Mouse (Mus musculus) lung, embryonic 15.5 days (tissue): ENCODE results near the gene Lmntd1. TPM values are rescaled to one million over a fixed set of nuclear protein-coding genes. Genes with fewer than 3 reads are reported as not detected.
A peak's percentile ranks its signal among the peaks of the same experiment; 100 is the strongest.

Experiments used
- ATAC-seq: fragments of 200-750 bp; cut with Nextera tagmentation; 2 replicates; pipeline ENCODE4 v1.8.0; 2017; ENCODE audit warnings: moderate number of reproducible peaks, borderline replicate concordance; ENCODE audit not compliant: low FRiP score, low TSS enrichment; ENCODE audit errors: extremely low read depth
- H3K27ac ChIP-seq: fragments of 300-500 bp; sonication (generic); 2 replicates; pipeline ENCODE4 v1.5.1; 2015; ENCODE audit warnings: moderate library complexity, mild to moderate bottlenecking, inconsistent platforms
- H3K27me3 ChIP-seq: fragments of 300-500 bp; sonication (generic); 2 replicates; pipeline ENCODE4 v1.6.1; 2015; ENCODE audit warnings: inconsistent platforms
- H3K36me3 ChIP-seq: fragments of 300-500 bp; sonication (generic); 2 replicates; pipeline ENCODE4 v1.6.1; 2015; ENCODE audit warnings: inconsistent platforms
- H3K4me1 ChIP-seq: fragments of 300-500 bp; sonication (generic); 2 replicates; pipeline ENCODE4 v1.6.1; 2015; ENCODE audit warnings: inconsistent platforms
- H3K4me2 ChIP-seq: fragments of 300-500 bp; sonication (generic); 2 replicates; pipeline ENCODE4 v1.6.1; 2015; ENCODE audit warnings: inconsistent platforms, mild to moderate bottlenecking, moderate library complexity
- H3K4me3 ChIP-seq: fragments of 300-500 bp; sonication (generic); 2 replicates; pipeline ENCODE4 v1.5.1; 2015; ENCODE audit warnings: mild to moderate bottlenecking, inconsistent platforms
- H3K9ac ChIP-seq: fragments of 300-500 bp; sonication (generic); 2 replicates; pipeline ENCODE4 v1.6.1; 2015; ENCODE audit warnings: inconsistent platforms
- H3K9me3 ChIP-seq: fragments of 300-500 bp; sonication (generic); 2 replicates; pipeline ENCODE4 v1.6.1; 2016; ENCODE audit warnings: inconsistent platforms
- whole genome bisulfite sequencing: fragments of 180-500 bp; shearing (Covaris S2); methylation state at CpG from one replicate; pipeline ENCODE4 v1.1.7; 2015; 5-methylcytosine and 5-hydroxymethylcytosine counted together
- polyA plus RNA-seq: library from polyadenylated mRNA; unstranded; fragments of >200 nt; fragmentation: Nextera tagmentation; extraction: Ambion mirVana; gene quantifications from 2 replicates; pipeline ENCODE4 v1.2.1, GENCODE M21; 2015

The Lmntd1 gene
- polyA plus RNA-seq, 1 experiment from 2014 or later: 1.9 TPM

DNA sequence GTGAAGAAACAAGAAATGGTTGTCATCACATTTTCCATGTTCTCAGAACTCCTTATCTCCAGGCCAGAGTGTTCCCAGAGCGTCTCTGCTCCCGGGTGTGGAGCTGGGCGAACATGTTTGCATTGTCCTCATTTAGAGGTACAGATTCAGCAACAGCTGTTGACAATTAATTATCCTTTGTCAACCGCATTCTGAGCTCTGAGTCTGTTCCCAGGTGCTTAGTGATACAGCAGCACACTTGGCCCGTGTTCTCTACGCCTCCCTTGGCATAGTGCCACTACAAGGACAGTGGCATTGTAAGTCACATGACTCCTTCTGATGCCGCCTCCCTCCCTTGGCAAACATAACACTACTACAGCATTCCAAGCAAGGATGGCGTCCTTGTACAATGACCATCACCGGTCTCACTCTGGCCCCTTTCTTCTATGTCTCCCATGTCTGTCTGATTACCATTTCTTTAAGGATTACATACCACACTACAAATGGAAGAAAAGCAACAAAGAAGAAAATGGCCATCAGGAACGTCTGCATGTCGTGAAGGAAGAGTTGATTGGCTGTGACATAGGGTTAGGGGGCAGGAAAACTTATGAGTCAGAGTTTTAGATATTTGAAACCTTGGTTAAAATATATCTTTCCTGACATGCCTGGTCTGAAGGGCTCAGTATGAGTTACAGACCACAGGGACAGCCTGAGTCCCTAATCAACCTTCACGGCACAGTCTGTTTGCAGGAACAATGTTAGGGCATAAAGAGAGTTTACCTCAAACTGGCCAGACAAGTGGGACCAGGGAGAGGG is 231.3 kb downstream of the Lmntd1 start:
- Histone ChIP-seq H3K4me3 (no peak overlapping the region), H3K36me3 (no peaks in the 10 kb centered on the region), H3K4me2 (no peak overlapping the region), H3K27ac (no peak overlapping the region), H3K9me3 (no peaks in the 10 kb centered on the region), H3K27me3 (no peaks in the 10 kb centered on the region), H3K4me1 (peaks cover 8% of the 10 kb centered on the region; the same call in 1 of the 2 replicates), H3K9ac (no peak overlapping the region)
- WGBS: 56% methylated on average over 12 of the region's 12 CpGs
- no peak for ATAC-seq

DNA sequence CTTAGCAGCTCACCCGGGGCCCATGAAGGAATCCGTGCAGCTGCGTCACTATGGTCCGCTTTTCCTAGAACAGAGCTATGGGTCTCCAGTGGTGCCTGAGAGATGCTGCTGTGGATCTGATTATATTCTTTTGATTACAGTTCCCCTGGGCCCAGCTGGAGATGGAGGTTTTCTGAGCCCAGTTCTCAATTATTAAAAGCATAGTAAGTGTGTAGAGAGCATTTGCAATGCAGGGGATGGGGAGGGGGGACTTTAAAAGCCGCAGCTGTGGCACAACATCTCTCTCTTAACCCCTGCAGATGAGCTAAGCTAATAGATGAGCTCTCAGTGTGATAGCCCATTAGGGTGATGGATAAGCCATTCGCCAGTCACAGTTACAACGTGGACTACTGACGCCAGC is 233.2 kb downstream of the Lmntd1 start:
- whole genome bisulfite sequencing: 85% methylated on average over 8 of the region's 8 CpGs
- ATAC-seq: no peak

GRCm38 (mm10) chr6:145379175-145379574 is 234.9 kb downstream of the Lmntd1 start:
- H3K4me1 ChIP-seq: peaks cover 8% of the 10 kb centered on the region; the same call in 1 of the 2 replicates
- H3K27me3 ChIP-seq: no peaks in the 10 kb centered on the region
- no peak overlapping the region for H3K9ac ChIP-seq
- WGBS: 34% methylated on average over 6 of the region's 6 CpGs
- ATAC-seq: peak; percentile 35; the same call in 1 of the 2 replicates
- H3K9me3 ChIP-seq: no peaks in the 10 kb centered on the region
- H3K4me2 ChIP-seq: peak overlapping the region; percentile 33
- H3K27ac ChIP-seq: peak overlapping the region; percentile 76
- H3K4me3 ChIP-seq: no peak overlapping the region
- no peaks in the 10 kb centered on the region for H3K36me3 ChIP-seq

More for the DNA sequence above, 233.2 kb downstream of the Lmntd1 start:
- Histone ChIP-seq H3K36me3 (no peaks in the 10 kb centered on the region), H3K27ac (no peak overlapping the region), H3K4me3 (no peak overlapping the region), H3K4me2 (no peak overlapping the region), H3K27me3 (no peaks in the 10 kb centered on the region), H3K9me3 (no peaks in the 10 kb centered on the region), H3K4me1 (peaks cover 8% of the 10 kb centered on the region; the same call in 1 of the 2 replicates), H3K9ac (no peak overlapping the region)

DNA sequence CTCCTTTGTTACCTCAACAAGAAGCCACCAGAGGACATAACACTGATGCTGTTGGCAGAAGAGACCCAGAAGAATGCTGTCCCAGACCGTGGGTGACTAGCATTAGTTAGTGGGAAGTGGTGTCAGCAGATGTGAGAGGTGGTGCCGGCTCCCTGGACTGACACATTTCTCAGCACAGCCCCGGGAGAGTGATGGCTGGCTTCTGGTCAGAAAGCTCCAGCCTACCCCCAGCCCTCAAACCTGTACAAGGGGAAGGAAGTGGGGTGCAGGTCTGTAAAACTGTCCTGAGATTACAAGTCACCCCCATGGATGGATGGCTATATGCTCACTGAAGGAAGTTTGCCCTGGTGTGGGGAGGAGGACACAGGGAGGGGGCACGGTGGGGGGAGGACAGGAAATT is 235.4 kb downstream of the Lmntd1 start:
- H3K27ac ChIP-seq: peak overlapping the region; percentile 27; the same call in 1 of the 2 replicates
- H3K36me3 ChIP-seq: no peaks in the 10 kb centered on the region
- no peaks in the 10 kb centered on the region for H3K27me3 ChIP-seq
- no peaks in the 10 kb centered on the region for H3K9me3 ChIP-seq
- WGBS: 33% methylated on average over 4 of the region's 4 CpGs
- H3K4me2 ChIP-seq: peak overlapping the region; percentile 33
- peak; percentile 31; the same call in 1 of the 2 replicates for ATAC-seq
- peaks cover 13% of the 10 kb centered on the region; the same call in 1 of the 2 replicates for H3K4me1 ChIP-seq
- no peak overlapping the region for H3K9ac ChIP-seq
- no peak overlapping the region for H3K4me3 ChIP-seq

DNA sequence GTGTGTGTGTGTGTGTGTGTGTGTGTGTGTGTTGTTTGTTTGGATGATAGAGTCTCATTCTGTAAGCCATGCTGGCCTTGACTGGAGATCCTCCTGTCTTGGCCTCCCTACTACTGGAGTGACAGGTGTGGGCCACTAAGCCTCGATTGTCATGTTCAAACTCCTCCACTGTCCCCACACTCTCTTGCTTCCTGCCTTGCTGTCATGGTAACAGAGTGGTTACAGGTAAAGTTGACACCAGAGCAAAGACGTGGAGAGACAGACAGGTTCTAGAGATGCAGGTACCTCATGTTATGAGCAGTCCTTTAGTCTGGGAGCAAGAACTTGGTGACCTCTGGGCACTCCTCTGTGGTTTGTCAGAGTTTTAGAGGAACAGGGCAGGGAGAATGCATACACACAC is 239.7 kb downstream of the Lmntd1 start:
- H3K27me3 ChIP-seq: no peaks in the 10 kb centered on the region
- H3K36me3 ChIP-seq: no peaks in the 10 kb centered on the region
- H3K4me1 ChIP-seq: peaks cover 14% of the 10 kb centered on the region; the same call in 1 of the 2 replicates
- H3K9me3 ChIP-seq: no peaks in the 10 kb centered on the region
- H3K27ac ChIP-seq: no peak overlapping the region
- no peak overlapping the region for H3K4me2 ChIP-seq
- H3K9ac ChIP-seq: no peak overlapping the region
- ATAC-seq: no peak
- 44% methylated on average over 2 of the region's 2 CpGs for WGBS
- H3K4me3 ChIP-seq: no peak overlapping the region

DNA sequence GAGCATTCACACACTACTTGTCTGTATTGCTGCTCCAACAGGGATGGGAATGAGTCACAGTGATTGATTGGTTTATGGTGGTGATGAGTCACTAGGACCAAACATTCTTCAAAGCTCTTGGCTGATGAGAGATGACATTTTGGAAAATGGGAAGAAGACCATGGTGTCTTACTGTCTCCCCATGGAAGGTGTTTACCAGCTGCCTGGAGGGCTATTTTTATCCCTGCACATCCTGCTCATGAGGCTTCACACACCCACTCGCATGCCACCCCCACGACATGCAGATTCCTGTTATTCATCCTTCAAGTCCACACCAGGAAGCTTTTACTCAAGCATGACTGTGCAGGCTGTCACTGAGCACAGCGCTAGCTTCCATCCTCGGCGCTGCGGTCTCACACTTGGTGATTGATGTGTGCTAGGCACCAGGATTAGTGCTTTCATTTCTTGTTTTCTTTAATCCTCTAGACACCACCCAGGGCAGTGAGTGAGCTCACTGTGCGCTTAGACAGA is 240.4 kb downstream of the Lmntd1 start:
- H3K36me3 ChIP-seq: no peaks in the 10 kb centered on the region
- no peaks in the 10 kb centered on the region for H3K27me3 ChIP-seq
- H3K4me2 ChIP-seq: no peak overlapping the region
- WGBS: 39% methylated on average over 7 of the region's 7 CpGs
- no peak overlapping the region for H3K27ac ChIP-seq
- no peaks in the 10 kb centered on the region for H3K9me3 ChIP-seq
- H3K4me1 ChIP-seq: peaks cover 17% of the 10 kb centered on the region; the same call in 1 of the 2 replicates
- H3K4me3 ChIP-seq: no peak overlapping the region
- no peak for ATAC-seq
- no peak overlapping the region for H3K9ac ChIP-seq

- H3K4me2 ChIP-seq: no peak overlapping the region
- no peak overlapping the region for H3K27ac ChIP-seq
- H3K4me3 ChIP-seq: no peak overlapping the region
- no peaks in the 10 kb centered on the region for H3K27me3 ChIP-seq
- H3K9ac ChIP-seq: no peak overlapping the region
- H3K36me3 ChIP-seq: no peaks in the 10 kb centered on the region
- H3K9me3 ChIP-seq: no peaks in the 10 kb centered on the region
- 24% methylated on average over 2 of the region's 2 CpGs for WGBS
- no peak for ATAC-seq
- 0 out of 2 replicates have a peak, but pooled peaks cover 13% of the 10 kb centered on the region for H3K4me1 ChIP-seq
Observed at GRCm38 (mm10) chr6:145372066-145372465, 242.1 kb downstream of the Lmntd1 start.

DNA sequence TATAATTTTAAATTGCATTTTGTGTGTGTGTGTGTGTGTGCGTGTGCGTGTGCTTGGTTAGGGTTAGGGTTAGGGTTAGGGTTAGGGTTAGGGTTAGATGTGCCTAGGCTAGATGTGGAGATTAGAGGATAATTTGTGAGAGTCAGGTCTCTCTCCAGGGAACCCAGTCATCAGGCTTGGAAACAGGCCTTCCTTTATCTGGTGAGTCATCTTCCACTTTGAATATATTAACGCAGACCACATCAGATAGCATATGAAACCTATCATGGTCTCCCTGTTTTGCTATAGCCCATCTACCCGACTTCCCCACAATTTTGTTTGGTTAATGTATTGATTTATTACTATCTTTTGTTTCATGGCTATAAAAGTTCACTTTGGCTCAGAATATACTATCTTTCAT is 242.5 kb downstream of the Lmntd1 start:
- no peak for ATAC-seq
- H3K27ac ChIP-seq: no peak overlapping the region
- H3K4me1 ChIP-seq: 0 out of 2 replicates have a peak, but pooled peaks cover 13% of the 10 kb centered on the region
- H3K36me3 ChIP-seq: no peaks in the 10 kb centered on the region
- no peaks in the 10 kb centered on the region for H3K9me3 ChIP-seq
- WGBS: 67% methylated on average over 4 of the region's 4 CpGs
- H3K9ac ChIP-seq: no peak overlapping the region
- H3K4me3 ChIP-seq: no peak overlapping the region
- H3K27me3 ChIP-seq: no peaks in the 10 kb centered on the region
- H3K4me2 ChIP-seq: no peak overlapping the region

- no peaks in the 10 kb centered on the region for H3K27me3 ChIP-seq
- H3K4me3 ChIP-seq: no peak overlapping the region
- H3K36me3 ChIP-seq: no peaks in the 10 kb centered on the region
- ATAC-seq: no peak
- 0 out of 2 replicates have a peak, but pooled peaks cover 13% of the 10 kb centered on the region for H3K4me1 ChIP-seq
- no peak overlapping the region for H3K27ac ChIP-seq
- H3K9ac ChIP-seq: no peak overlapping the region
- H3K9me3 ChIP-seq: no peaks in the 10 kb centered on the region
- WGBS: 58% methylated on average over 3 of the region's 3 CpGs
- no peak overlapping the region for H3K4me2 ChIP-seq
Observed at GRCm38 (mm10) chr6:145370302-145370701, 243.8 kb downstream of the Lmntd1 start.

GRCm38 (mm10) chr6:145369290-145369689 is 244.8 kb downstream of the Lmntd1 start:
- Histone ChIP-seq H3K4me2 (no peak overlapping the region), H3K4me3 (no peak overlapping the region), H3K9ac (no peak overlapping the region), H3K4me1 (0 out of 2 replicates have a peak, but pooled peaks cover 13% of the 10 kb centered on the region), H3K27ac (no peak overlapping the region), H3K27me3 (no peaks in the 10 kb centered on the region), H3K36me3 (no peaks in the 10 kb centered on the region), H3K9me3 (no peaks in the 10 kb centered on the region)
- WGBS: 42% methylated on average over 4 of the region's 4 CpGs
- ATAC-seq: no peak

GRCm38 (mm10) chr6:145366488-145366887 is 247.6 kb downstream of the Lmntd1 start:
- H3K9me3 ChIP-seq: no peaks in the 10 kb centered on the region
- 83% methylated on average over 11 of the region's 11 CpGs for WGBS
- no peak overlapping the region for H3K4me2 ChIP-seq
- ATAC-seq: no peak
- no peaks in the 10 kb centered on the region for H3K27me3 ChIP-seq
- H3K4me3 ChIP-seq: no peak overlapping the region
- no peak overlapping the region for H3K9ac ChIP-seq
- H3K27ac ChIP-seq: no peak overlapping the region
- H3K4me1 ChIP-seq: 0 out of 2 replicates have a peak, but pooled peaks cover 9% of the 10 kb centered on the region
- no peaks in the 10 kb centered on the region for H3K36me3 ChIP-seq

DNA sequence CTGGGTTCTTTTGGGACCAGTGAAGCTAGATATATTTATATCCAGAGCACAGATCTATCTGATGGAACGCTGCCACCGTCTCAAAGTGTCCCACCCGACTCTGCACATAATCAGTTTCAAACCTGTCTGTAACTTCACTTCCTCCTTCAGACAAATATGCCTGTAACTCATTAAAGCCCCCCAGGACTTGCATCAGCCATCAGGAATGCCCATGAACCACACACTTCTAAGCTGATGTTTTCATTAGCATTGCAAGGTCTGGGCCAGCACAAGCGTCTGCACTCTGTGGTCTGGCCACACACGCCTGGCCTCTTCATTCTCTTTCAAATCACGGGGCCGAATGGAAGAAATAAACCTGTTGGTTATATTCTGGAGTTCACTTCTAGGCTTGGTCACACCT is 250.4 kb downstream of the Lmntd1 start:
- Histone ChIP-seq H3K27me3 (no peaks in the 10 kb centered on the region), H3K36me3 (no peaks in the 10 kb centered on the region), H3K4me3 (no peak overlapping the region), H3K9me3 (no peaks in the 10 kb centered on the region), H3K4me2 (no peak overlapping the region), H3K4me1 (peaks cover 16% of the 10 kb centered on the region; the same call in 1 of the 2 replicates), H3K9ac (no peak overlapping the region), H3K27ac (no peak overlapping the region)
- 62% methylated on average over 7 of the region's 7 CpGs for WGBS
- no peak for ATAC-seq
